Mouse (Mus musculus): Measurements from ENCODE around the gene Fut4.

DNA sequence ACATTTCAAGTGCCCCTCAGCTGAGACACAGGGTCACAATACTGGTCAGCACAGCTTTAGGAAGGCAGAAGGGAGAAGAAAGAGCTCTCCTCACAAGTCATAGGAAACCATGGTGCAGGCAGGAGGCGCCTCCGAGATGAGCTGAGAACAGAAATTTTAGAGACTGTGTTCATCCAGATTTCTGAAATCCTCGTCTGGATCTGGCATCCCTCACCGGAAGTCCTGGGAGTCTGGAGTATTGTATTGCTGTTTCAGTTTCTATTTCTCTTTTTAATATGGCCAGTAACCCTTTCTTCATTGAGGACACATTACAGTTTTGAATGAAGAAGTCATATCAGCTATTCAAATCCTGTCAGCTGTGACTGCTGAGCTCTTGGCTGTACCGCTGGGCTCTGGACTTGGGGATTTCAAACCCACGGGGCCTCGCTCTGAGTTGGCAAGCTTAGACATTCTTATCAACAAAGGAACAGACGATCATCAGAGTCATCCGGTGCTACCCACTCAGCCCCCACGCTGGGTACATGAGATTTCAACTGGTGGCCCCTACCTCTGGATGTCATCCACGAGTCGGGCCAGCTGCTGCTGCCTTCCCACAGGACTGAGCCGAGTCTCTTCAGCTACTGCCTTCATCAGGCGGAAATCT, 34.4 kb downstream of the Fut4 start:
- TF ChIP-seq POLR2A (IDR thresholded peaks at IDR 0.05; ENCODE audit: insufficient read depth, low read depth, low read length) (no peak), CTCF (IDR thresholded peaks at IDR 0.05; ENCODE audit: insufficient read depth, low read depth, low read length) (no peak)

All from olfactory bulb, adult 2 months (tissue).